Mouse (Mus musculus) right cerebral cortex, postnatal 4 days (tissue): ENCODE measurements around the gene Rhog.
"Not testable (repeated sequence)": the region's sequence is repeated elsewhere in the genome, so short reads cannot be mapped to it uniquely, and the experiment has no call there.

Source experiments
- DNase-seq: peaks from one replicate; pipeline ENCODE4 v3.0.0-alpha.2; 2022

Rhog gene

DNA sequence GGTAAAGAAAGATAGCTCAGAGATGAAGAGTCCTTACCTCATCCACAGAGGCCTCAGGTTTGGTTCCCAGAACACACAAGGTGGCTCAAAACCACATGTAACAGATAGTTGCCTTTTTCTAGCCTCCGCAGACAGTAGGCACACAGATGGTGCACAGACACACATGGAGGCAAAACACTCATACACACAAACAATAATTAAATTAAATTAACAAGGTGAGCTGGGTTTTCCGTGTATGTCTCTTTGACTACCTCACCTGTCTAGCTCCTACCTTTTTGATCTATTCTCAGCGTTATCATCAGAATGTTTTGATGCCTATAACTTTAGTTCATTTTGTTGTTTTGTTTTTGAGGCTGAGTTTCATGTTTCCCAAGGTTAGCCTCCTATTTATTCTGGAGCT is at the start of gene Rhog:
Gene Rhog (minus strand): TSS at position 101 of the 400 bp plus-strand sequence.
- DNase-seq, result no peak

- no peak for DNase-seq
Observed at GRCm38 (mm10) chr7:102305596-102305995, 49.7 kb upstream of the Rhog start.

- DNase-seq, result no peak
Observed at GRCm38 (mm10) chr7:102302471-102302870, 46.6 kb upstream of the Rhog start.

GRCm38 (mm10) chr7:102300761-102301160 is 44.9 kb upstream of the Rhog start:
- DNase-seq, result no peak

DNA sequence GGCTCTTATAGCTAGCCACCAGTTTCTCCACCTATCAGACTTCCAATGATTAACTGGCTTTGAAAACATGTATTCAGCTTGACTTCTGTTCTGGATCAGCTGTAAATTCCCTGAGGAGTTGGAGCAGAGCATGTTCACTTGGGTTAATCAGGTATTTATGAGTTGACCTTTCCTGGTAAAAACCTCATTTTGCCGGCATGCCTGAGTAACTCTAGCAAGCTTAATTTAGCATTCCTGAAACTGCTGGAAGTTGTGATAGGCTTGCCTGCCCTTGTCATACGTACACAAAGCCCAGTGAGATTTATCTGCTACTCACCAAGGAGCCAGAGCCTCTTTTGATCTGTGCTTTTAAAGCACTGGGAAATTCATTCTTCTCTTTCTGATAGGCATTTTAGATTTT is 37.4 kb upstream of the Rhog start:
- DNase-seq, result no peak

- DNase-seq, result no peak
Observed at GRCm38 (mm10) chr7:102292228-102292627, 36.4 kb upstream of the Rhog start.

- no peak for DNase-seq
Observed at GRCm38 (mm10) chr7:102289466-102289865, 33.6 kb upstream of the Rhog start.

GRCm38 (mm10) chr7:102282261-102282660 is 26.4 kb upstream of the Rhog start:
- DNase-seq, result no peak

DNA sequence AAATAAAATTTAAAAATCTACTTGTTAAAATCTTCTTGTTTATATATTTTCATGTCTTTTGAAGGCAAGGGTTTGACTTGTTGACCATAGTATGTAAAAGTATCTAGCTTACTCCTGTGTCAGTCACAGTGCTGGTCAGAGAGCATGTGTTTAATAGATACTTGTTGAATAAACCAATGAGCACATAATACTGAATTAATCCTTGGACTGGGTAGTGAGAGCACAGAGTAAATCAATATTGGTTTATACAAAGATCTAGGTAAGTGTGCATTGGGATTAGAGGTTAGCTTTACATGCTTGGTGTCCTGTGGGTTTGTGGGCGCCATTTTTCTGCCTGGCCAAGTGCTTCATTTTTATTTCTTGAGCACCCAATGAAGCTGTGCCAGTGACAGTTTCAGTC is 25.5 kb upstream of the Rhog start:
- no peak for DNase-seq

GRCm38 (mm10) chr7:102272422-102272948 is 16.6 kb upstream of the Rhog start:
- no peak for DNase-seq

DNA sequence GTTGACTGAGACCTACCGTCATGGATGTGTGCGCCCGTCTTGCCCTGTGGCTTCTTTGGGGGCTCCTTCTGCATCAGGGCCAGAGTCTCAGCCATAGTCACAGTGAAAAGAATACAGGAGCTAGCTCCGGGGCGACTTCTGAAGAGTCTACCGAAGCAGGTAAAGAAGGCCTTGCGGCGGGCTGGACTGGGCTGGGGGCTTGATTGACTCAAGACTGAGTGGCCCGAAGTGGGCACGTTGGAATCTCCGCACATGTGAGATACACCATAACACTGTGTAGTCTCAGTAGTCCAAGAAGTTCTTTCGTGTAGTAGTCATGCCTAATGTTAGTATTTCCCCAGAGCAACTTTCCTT is 12.5 kb upstream of the Rhog start:
- no peak for DNase-seq

- peak; percentile 42 for DNase-seq
Observed at GRCm38 (mm10) chr7:102267601-102268394, 11.9 kb upstream of the Rhog start, which contains the start of gene Stim1. Gene Stim1, plus strand, starts transcription at chr7:102267806.

DNA sequence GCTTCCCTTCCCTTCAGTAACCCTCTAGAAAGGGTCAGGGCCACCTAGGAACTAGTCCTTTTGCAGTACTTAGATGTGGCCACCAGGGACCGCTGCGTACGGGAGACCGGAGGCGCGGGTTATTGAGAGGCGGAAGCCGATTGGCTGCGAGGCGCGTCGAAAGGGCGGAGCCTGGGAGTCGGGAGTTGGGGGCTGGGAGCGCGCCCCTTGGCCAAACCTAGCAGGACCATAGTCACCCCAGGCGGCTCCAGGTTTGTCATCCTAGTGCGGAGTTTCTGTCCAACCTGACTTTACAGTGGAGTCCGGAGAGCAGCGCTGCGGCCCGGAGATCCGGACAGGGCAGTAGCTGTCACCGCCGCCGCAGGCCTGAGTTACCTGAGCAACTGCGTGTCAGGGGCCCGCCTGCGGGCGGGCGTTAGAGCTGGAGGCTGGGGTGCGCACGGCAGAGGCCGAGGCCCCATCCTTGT is 11.3 kb upstream of the Rhog start:
- DNase-seq, result peak; percentile 96

DNA sequence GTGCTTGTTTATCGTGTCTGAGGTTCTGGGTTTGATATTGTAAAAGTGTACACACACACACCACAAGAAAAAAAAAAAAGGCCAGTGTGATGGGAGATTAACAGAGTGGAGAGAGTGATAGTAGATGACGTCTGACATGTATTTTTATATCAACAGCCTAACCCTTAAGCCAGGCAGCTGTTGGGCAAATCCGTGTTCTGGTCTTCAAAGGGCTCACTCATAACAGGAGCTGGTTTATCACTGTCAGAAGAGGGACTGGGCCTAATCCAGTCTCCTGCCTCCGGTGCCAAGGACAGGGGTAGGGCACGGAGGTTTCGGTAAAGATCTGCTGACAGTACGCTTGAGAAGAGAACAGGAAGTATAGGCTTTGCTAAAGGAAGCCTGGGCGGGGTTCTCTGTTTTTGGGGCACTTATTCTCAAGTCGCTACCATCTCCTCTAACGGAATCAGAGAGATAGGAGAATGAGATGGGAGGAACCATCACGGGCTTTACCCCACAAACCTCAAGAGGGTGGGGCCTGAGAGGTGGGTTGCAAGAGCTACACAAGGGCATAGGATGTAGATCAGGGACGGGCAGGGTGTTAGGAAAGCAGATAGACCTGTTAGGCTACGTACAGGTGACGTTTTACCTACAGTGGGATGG is 10.7 kb upstream of the Rhog start:
- no peak for DNase-seq

- DNase-seq, result not testable (repeated sequence)
Observed at GRCm38 (mm10) chr7:102266021-102266400, 10.2 kb upstream of the Rhog start.

DNA sequence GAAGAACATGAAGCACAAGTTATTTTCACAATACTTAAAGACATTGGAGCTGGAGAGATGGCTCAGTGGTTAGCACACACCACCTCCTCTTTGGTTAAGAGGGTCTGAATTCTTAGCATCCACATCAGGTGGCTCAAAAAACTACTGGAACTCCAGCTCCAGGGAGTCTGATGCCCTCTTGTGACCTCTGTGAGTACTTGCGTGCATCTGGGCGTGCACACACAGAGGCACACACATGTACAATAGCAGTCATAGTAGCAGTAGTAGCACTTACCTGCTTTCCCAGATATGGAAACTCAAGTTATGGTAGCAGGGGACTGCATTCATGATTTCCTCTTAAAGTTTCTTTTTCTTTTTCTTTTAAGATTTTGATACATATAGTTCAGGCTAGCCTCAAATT is 7.2 kb upstream of the Rhog start:
- DNase-seq, result no peak

GRCm38 (mm10) chr7:102260518-102260917 is 4.7 kb upstream of the Rhog start:
- DNase-seq, result no peak

GRCm38 (mm10) chr7:102259716-102260479 is 4.0 kb upstream of the Rhog start:
- DNase-seq, result no peak

DNA sequence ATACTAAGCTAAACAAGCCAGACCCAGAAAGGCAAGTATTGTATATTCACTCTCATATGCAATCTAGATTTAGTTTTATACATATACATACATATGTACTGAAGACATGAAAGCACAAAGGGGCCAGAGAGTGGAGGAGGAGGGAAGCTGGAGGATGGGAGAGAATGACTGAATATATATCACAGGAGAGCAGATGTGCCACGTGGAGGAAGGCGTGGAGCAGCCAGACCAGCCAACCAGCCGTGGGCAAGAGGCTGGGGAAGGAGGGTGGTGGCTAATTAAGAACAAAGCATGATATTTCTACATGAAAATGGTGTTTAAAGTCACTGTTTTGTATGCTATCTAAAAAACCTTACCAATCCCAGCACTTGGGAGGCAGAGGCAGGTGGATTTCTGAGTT is 2.9 kb upstream of the Rhog start:
- DNase-seq, result no peak

GRCm38 (mm10) chr7:102258189-102258588 is 2.3 kb upstream of the Rhog start:
- DNase-seq, result peak; percentile 82

DNA sequence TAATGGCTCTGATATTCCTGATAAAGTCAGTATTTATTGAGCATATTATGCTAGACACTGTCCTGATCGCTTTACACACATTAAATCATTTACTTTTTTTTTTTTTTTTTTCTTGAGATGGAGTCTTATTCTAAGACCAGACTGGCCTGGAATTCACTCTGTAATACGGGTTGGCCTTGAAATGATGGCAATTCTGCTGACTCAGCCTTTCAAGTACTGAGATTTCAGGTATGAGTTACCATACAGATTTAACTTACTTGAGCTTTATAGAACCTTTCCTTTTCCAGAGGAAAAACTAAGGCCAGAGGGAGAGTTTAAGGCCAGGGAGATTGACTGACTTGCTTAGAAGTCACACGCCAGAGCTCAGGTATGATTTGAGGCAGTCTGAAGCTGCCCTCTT is 782 bp upstream of the Rhog start:
- DNase-seq, result no peak

DNA sequence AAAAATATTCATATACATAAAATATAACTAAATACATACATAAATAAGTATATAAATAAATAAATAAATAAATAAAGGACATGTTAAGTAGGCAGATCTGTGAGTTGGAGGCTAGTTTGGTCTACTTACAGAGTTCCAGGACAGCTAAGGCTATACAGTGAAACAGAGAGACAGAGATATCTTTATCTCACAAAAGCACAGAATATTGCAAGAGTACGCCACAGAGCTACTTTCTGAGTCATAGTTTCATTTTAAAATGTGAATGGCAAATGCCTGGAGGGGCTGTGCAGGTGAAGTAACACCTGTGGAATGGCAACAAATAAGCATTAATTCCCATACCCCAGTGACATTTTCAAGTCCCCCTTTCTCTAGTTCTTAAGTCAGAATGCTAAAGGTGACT is 2.2 kb downstream of the Rhog start:
- DNase-seq, result no peak

DNA sequence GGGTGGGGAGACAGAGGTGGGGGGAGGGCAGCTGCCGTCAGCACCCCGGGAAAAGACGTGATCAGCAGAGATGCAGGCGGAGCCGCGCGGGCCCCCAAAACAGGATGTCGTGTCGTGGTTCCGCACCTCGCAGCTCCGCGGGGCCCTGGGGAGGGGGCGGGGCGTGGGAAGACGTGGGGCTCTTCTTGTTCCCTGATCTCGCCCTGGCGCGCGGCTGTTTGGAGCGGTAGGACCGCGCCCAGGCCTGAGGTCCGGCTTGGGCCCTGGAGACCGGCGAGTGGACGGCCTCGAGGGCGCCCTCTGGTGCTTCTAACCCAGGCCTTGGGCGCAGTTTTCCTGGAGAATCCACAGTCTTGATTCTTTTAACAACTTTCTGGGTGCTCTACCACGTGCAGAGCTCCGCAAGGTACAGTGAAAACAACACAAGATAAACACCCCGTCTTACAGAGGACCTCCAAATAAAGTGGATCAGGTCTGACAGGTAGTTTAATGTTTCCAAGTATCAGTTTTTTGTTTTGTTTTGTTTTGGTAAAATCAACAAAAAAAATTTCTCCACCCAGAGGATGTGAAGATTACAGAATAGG is 5.1 kb downstream of the Rhog start:
- DNase-seq, result peak; percentile 83
